ENCODE assay signal across 9 mouse cellular contexts in genomic region chr13:83720883-83721371, GRCm38 (mm10).
DNase-seq lines count a peak whose midpoint lies in the region; ATAC-seq lines count a peak whose summit lies in the region.
"Had no signal": no experiment of that assay in that cellular context is flagged by ENCODE, and none has a peak within 500 bp of the region (broad histone marks: within the 10 kb centered on the region; RNA-seq: fewer than 3 reads in every experiment).

No protein-coding gene starts in this region.

- no peaks in the 10 kb centered on the region for H3K36me3 ChIP-seq in hindbrain, embryonic 13.5 days
- H3K36me3 ChIP-seq in limb, embryonic 11.5 days (ENCODE audit: control insufficient read depth, insufficient read depth, low read length): no peaks in the 10 kb centered on the region

- peaks cover 22% of the 10 kb centered on the region for H3K4me1 ChIP-seq in hindbrain, embryonic 13.5 days (replicated peaks)
- H3K4me1 ChIP-seq in limb, embryonic 11.5 days (ENCODE audit: control insufficient read depth, insufficient read depth, low read length): no peaks in the 10 kb centered on the region

- peak overlapping the region; percentile 79 for H3K4me3 ChIP-seq in hindbrain, embryonic 13.5 days
- H3K4me3 ChIP-seq in limb, embryonic 11.5 days (ENCODE audit: low read depth, low read length): peak overlapping the region; percentile 17; the same call in 1 of the 2 replicates

- no peaks in the 10 kb centered on the region for H3K9me3 ChIP-seq in hindbrain, embryonic 13.5 days
- H3K9me3 ChIP-seq in limb, embryonic 11.5 days (ENCODE audit: control insufficient read depth, low read length): no peaks in the 10 kb centered on the region

- H3K27me3 ChIP-seq in hindbrain, embryonic 13.5 days: peaks cover 21% of the 10 kb centered on the region; the same call in 1 of the 2 replicates
- peaks cover 93% of the 10 kb centered on the region for H3K27me3 ChIP-seq in limb, embryonic 11.5 days (ENCODE audit: control insufficient read depth, insufficient read depth, low read length)

- WGBS in hindbrain, embryonic 13.5 days: under 1% methylated on average over 27 of the region's 30 CpGs
- WGBS in limb, embryonic 11.5 days: under 1% methylated on average over 30 of the region's 30 CpGs

- peak overlapping the region; percentile 94 for H3K9ac ChIP-seq in hindbrain, embryonic 13.5 days
- no peak overlapping the region for H3K9ac ChIP-seq in limb, embryonic 11.5 days (ENCODE audit: low read length)
- H3K9ac ChIP-seq: liver, embryonic 14.5 days had no signal

- H3K27ac ChIP-seq in hindbrain, embryonic 13.5 days: peak overlapping the region; percentile 99
- no peak overlapping the region for H3K27ac ChIP-seq in limb, embryonic 11.5 days (replicated peaks; ENCODE audit: low read depth, low read length)
- H3K27ac ChIP-seq: liver, embryonic 14.5 days had no signal

- peak; percentile 39 for ATAC-seq in common myeloid progenitor, adult 5-6 weeks (replicated peaks; ENCODE audit: low read depth, poor library complexity, severe bottlenecking)
- peak; percentile 86 for ATAC-seq in hindbrain, embryonic 13.5 days (ENCODE audit: low FRiP score)
- ATAC-seq in limb, embryonic 11.5 days (ENCODE audit: insufficient number of reproducible peaks, low FRiP score, low TSS enrichment, low read depth): no peak

- H3K4me2 ChIP-seq in hindbrain, embryonic 13.5 days: peak overlapping the region; percentile 72
- peak overlapping the region; percentile 13; the same call in 1 of the 2 replicates for H3K4me2 ChIP-seq in limb, embryonic 11.5 days (ENCODE audit: low read depth, severe bottlenecking)

- DNase-seq in kidney, postnatal 10 days: peak; percentile 20
- DNase-seq in kidney, postnatal 14 days: no peak
- peak; percentile 56 for DNase-seq in limb, embryonic 11.5 days (ENCODE audit: low spot score)
- DNase-seq in right cerebral cortex, adult 2 months (ENCODE audit: low spot score in 2 of 2): peak; percentile 82 to 83
- no peak for DNase-seq in testis, postnatal 10 days (ENCODE audit: low spot score)
- no peak for DNase-seq in heart, adult 8-10 months (ENCODE audit: low spot score)

Comparison
In these comparisons a context has a peak if more than half of its experiments do, and no peak if none do; other contexts are left out.
1. DNase-seq: peak in kidney, postnatal 10 days (single experiment), limb, embryonic 11.5 days (single experiment) and right cerebral cortex, adult 2 months (2 of 2); none in kidney, postnatal 14 days (single experiment), testis, postnatal 10 days (single experiment) and heart, adult 8-10 months (single experiment).